Mouse (Mus musculus) liver, embryonic 14.5 days (tissue): ENCODE results near the gene Phlpp2.

ENCODE experiments used
- CTCF ChIP-seq: IDR thresholded peaks from 2 replicates; pipeline ENCODE4 v1.5.1; 2016; ENCODE audit warnings: antibody characterized with exemption, low read depth, control low read depth
- EP300 ChIP-seq: IDR thresholded peaks from 2 replicates; pipeline ENCODE4 v1.6.1; 2016; ENCODE audit warnings: antibody characterized with exemption, low read depth

GRCm38 (mm10) chr8:109894636-109895035 is 26.3 kb downstream of the Phlpp2 start:
- TF ChIP-seq EP300 (no peak), CTCF (no peak)
